Mouse (Mus musculus) stomach, postnatal 0 days (tissue): ENCODE data around the gene 4930415L06Rik. TPM values are rescaled to one million over a fixed set of nuclear protein-coding genes. Genes with fewer than 3 reads are reported as not detected.

Source experiments
- ATAC-seq: fragments of 200-750 bp; cut with Nextera tagmentation; 2 replicates; pipeline ENCODE4 v1.8.0; 2017; ENCODE audit not compliant: low FRiP score, low TSS enrichment
- DNase-seq: peaks from one replicate; pipeline ENCODE4 v3.0.0-alpha.2; 2016; ENCODE audit warnings: low spot score
- H3K27ac ChIP-seq: fragments of 300-500 bp; sonication (generic); replicated peaks from 2 replicates; pipeline ENCODE4 v1.5.1; 2014; ENCODE audit warnings: mild to moderate bottlenecking, control low read depth
- H3K27me3 ChIP-seq: fragments of 300-500 bp; sonication (generic); 2 replicates; pipeline ENCODE4 v1.6.1; 2014; ENCODE audit warnings: low read length; ENCODE audit not compliant: control insufficient read depth, insufficient read depth
- H3K36me3 ChIP-seq: fragments of 300-500 bp; sonication (generic); 2 replicates; pipeline ENCODE4 v1.6.1; 2014; ENCODE audit warnings: low read length, mixed read lengths; ENCODE audit not compliant: control insufficient read depth, insufficient read depth
- H3K4me1 ChIP-seq: fragments of 300-500 bp; sonication (generic); replicated peaks from 2 replicates; pipeline ENCODE4 v1.6.1; 2014; ENCODE audit warnings: antibody characterized with exemption; ENCODE audit not compliant: control insufficient read depth, insufficient read depth
- H3K4me2 ChIP-seq: fragments of 300-500 bp; sonication (generic); replicated peaks from 2 replicates; pipeline ENCODE4 v1.6.1; 2014; ENCODE audit warnings: low read depth, mild to moderate bottlenecking, control low read depth, moderate library complexity
- H3K4me3 ChIP-seq: fragments of 300-500 bp; sonication (generic); 2 replicates; pipeline ENCODE4 v1.5.1; 2014; ENCODE audit warnings: low read depth, low read length, control low read depth
- H3K9ac ChIP-seq: fragments of 300-500 bp; sonication (generic); 2 replicates; pipeline ENCODE4 v1.6.1; 2014; ENCODE audit warnings: mild to moderate bottlenecking, low read length, control low read depth, mixed read lengths
- H3K9me3 ChIP-seq: fragments of 300-500 bp; sonication (generic); 2 replicates; pipeline ENCODE4 v1.6.1; 2016; ENCODE audit warnings: low read length; ENCODE audit not compliant: control insufficient read depth
- CTCF ChIP-seq: IDR thresholded peaks from 2 replicates; pipeline ENCODE4 v1.5.1; 2016; ENCODE audit warnings: antibody characterized with exemption, low read depth, mild to moderate bottlenecking, moderate library complexity
- EP300 ChIP-seq: optimal IDR thresholded peaks from 2 replicates; pipeline ENCODE3; 2016; ENCODE audit warnings: antibody characterized with exemption
- WGBS: fragments of 180-500 bp; shearing (Covaris S2); extraction: QIAGEN DNeasy Blood & Tissue Kit; methylation state at CpG from one replicate; pipeline ENCODE4 v1.1.7; 2014; 5-methylcytosine and 5-hydroxymethylcytosine counted together
- polyA plus RNA-seq: library from polyadenylated mRNA; unstranded; fragments of >200 nt; fragmentation: Nextera tagmentation; extraction: Ambion mirVana; gene quantifications from 2 replicates; pipeline ENCODE4 v1.2.1, GENCODE M21; 2015

The 4930415L06Rik gene
- 0.04 TPM in 1 of 2 replicates, not detected in the other for polyA plus RNA-seq

DNA sequence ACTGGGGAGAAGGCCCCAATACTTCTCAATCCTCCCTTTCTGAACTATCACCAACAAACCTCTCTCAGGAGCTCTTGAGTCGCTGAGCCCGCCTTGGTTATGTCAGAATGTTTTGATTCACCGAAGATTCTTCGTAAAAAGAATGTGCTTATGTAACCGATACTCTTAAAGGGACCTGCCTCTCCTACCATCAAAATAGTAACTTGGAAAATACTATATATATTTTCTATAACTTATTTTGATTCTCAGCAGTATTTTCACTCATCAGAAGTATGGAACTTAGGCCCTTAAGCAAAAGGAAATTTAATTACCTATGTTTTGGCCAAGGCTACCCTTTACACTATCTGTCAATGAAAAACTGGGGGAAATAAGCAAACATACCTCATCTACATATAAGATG lies at the start of gene 4930415L06Rik:
TSS of gene 4930415L06Rik (minus strand) at position 101 of the 400 bp plus-strand sequence.
- no peak for DNase-seq
- H3K27me3 ChIP-seq, result no peaks in the 10 kb centered on the region
- no peak within 1 kb of the TSS for H3K9ac ChIP-seq
- H3K4me2 ChIP-seq, result no peak within 1 kb of the TSS
- H3K4me1 ChIP-seq, result no peaks in the 10 kb centered on the region
- WGBS, result 71% methylated on average over 5 of the region's 5 CpGs
- ATAC-seq, result no peak
- H3K9me3 ChIP-seq, result no peaks in the 10 kb centered on the region
- no peak within 1 kb of the TSS for H3K27ac ChIP-seq
- H3K4me3 ChIP-seq, result no peak within 1 kb of the TSS
- TF ChIP-seq EP300 (no peak), CTCF (no peak)
- no peaks in the 10 kb centered on the region for H3K36me3 ChIP-seq

- H3K27ac ChIP-seq, result no peak overlapping the region
- H3K4me2 ChIP-seq, result no peak overlapping the region
- no peak overlapping the region for H3K4me3 ChIP-seq
- H3K9ac ChIP-seq, result no peak overlapping the region
- no peaks in the 10 kb centered on the region for H3K36me3 ChIP-seq
- TF ChIP-seq EP300 (no peak), CTCF (peak; percentile 23; the same call in 1 of the 2 replicates)
- H3K9me3 ChIP-seq, result no peaks in the 10 kb centered on the region
- DNase-seq (no peak), ATAC-seq (no peak)
- H3K4me1 ChIP-seq, result no peaks in the 10 kb centered on the region
- no peaks in the 10 kb centered on the region for H3K27me3 ChIP-seq
Observed at GRCm38 (mm10) chrX:89978621-89979020, 46.0 kb upstream of the 4930415L06Rik start.

- no peak for TF ChIP-seq EP300
- no peak for TF ChIP-seq CTCF
- Histone ChIP-seq H3K9me3 (no peaks in the 10 kb centered on the region), H3K27me3 (no peaks in the 10 kb centered on the region), H3K4me2 (no peak overlapping the region), H3K36me3 (no peaks in the 10 kb centered on the region), H3K9ac (no peak overlapping the region), H3K4me1 (no peaks in the 10 kb centered on the region), H3K4me3 (no peak overlapping the region), H3K27ac (no peak overlapping the region)
- ATAC-seq, result no peak
- DNase-seq, result no peak
- WGBS, result 67% methylated on average over 1 of the region's 1 CpGs
Observed at GRCm38 (mm10) chrX:89904871-89905270, 27.8 kb downstream of the 4930415L06Rik start.

Other genes with a start within 250 kb of the 4930415L06Rik start
- not detected in 2 replicates for gene 4932429P05Rik, start 180.6 kb downstream of the 4930415L06Rik start, polyA plus RNA-seq